Comparison of ENCODE assay signal across 8 mouse cellular contexts in genomic region chr4:94978590-94979499, GRCm38 (mm10). TPM values are rescaled to one million over a fixed set of nuclear protein-coding genes. Genes with fewer than 3 reads are reported as not detected.
DNase-seq lines count a peak whose midpoint lies in the region; ATAC-seq and TF ChIP-seq lines count a peak whose summit lies in the region.

Gene Mysm1, minus strand, starts transcription at chr4:94979100.

- H3K27ac ChIP-seq in gastrocnemius, adult 2 months, result peak within 1 kb of the TSS; percentile 94
- H3K27ac ChIP-seq in hindbrain, postnatal 0 days, result peak within 1 kb of the TSS; percentile 89
- peak within 1 kb of the TSS; percentile 96 for H3K27ac ChIP-seq in left cerebral cortex, adult 2 months

- peak within 1 kb of the TSS; percentile 77 for H3K9ac ChIP-seq in hindbrain, postnatal 0 days (replicated peaks; ENCODE audit: low read length)

- intact Hi-C loops in gastrocnemius, adult 2 months (cut with DNase I), result no loop called here
- intact Hi-C loops in left cerebral cortex, adult 2 months (cut with DNase I), result loop anchor here (2.0 kb wide), 1 partner anchor 72 kb away; no protein-coding TSS in a partner anchor

- ATAC-seq in common myeloid progenitor, adult 5-6 weeks (replicated peaks; ENCODE audit: low read depth, poor library complexity, severe bottlenecking), result peak; percentile 96
- peak; percentile 100 for ATAC-seq in hindbrain, postnatal 0 days
- peak; percentile 98 for ATAC-seq in megakaryocyte, adult 5-6 weeks (ENCODE audit: poor library complexity, severe bottlenecking)

- H3K4me2 ChIP-seq in hindbrain, postnatal 0 days (ENCODE audit: low read depth, low read length), result peak within 1 kb of the TSS; percentile 84

- WGBS in hindbrain, postnatal 0 days, result under 1% methylated on average over 63 of the region's 69 CpGs

- H3K27me3 ChIP-seq in hindbrain, postnatal 0 days (ENCODE audit: insufficient read depth, low read length), result no peaks in the 10 kb centered on the region

- DNase-seq in ZHBTc4 (ENCODE audit: low read depth, low spot score), result peak; percentile 96
- DNase-seq in gastrocnemius, adult 2 months, result peak; percentile 95
- peak; percentile 97 for DNase-seq in hindbrain, postnatal 0 days (ENCODE audit: low spot score)
- peak; percentile 94 for DNase-seq in left cerebral cortex, adult 2 months (ENCODE audit: extremely low spot score in 1 of 2, low spot score in 2 of 2)
- peak; percentile 91 to 92 for DNase-seq in right cerebral cortex, adult 2 months (ENCODE audit: low spot score in 2 of 2)
- DNase-seq in urinary bladder, postnatal 14 days (ENCODE audit: low spot score), result peak; percentile 93

- peaks cover 4% of the 10 kb centered on the region; the same call in 1 of the 2 replicates for H3K36me3 ChIP-seq in hindbrain, postnatal 0 days (ENCODE audit: insufficient read depth, low read length)

- no peak for TF ChIP-seq CTCF in gastrocnemius, adult 2 months (IDR thresholded peaks at IDR 0.05)
- TF ChIP-seq CTCF in hindbrain, postnatal 0 days (IDR thresholded peaks at IDR 0.05; ENCODE audit: low read depth), result peak; percentile 47; the same call in 1 of the 2 replicates
- no peak; the same call in none of the 2 replicates for TF ChIP-seq CTCF in left cerebral cortex, adult 2 months (IDR thresholded peaks at IDR 0.05)

- H3K9me3 ChIP-seq in hindbrain, postnatal 0 days (ENCODE audit: low read length), result no peaks in the 10 kb centered on the region

- H3K4me3 ChIP-seq in gastrocnemius, adult 2 months, result peak within 1 kb of the TSS; percentile 95
- H3K4me3 ChIP-seq in hindbrain, postnatal 0 days (ENCODE audit: low read length), result peak within 1 kb of the TSS; percentile 64
- peak within 1 kb of the TSS; percentile 67 for H3K4me3 ChIP-seq in left cerebral cortex, adult 2 months

- H3K4me1 ChIP-seq in hindbrain, postnatal 0 days (ENCODE audit: insufficient read depth, low read length), result peaks cover 10% of the 10 kb centered on the region

RNA-seq across cellular contexts. Expression of gene Mysm1, which starts in this region (rescaled TPM):
- total RNA-seq in common myeloid progenitor, adult 5-6 weeks (2017), result 50.8 and 53.1 TPM in 2 replicates
- 1 to 10 TPM; 8.2 to 9.8 TPM for total RNA-seq in gastrocnemius, adult 2 months (2021)
- 18.9 and 36.8 TPM in 2 replicates for total RNA-seq in hindbrain, postnatal 0 days (2014; rRNA removed)
- 30.1 and 31.1 TPM in 2 replicates for polyA plus RNA-seq in hindbrain, postnatal 0 days (2015; fragmentation: Nextera tagmentation; extraction: Ambion mirVana)
- 10 to 100 TPM; 39.6 to 41.6 TPM for total RNA-seq in left cerebral cortex, adult 2 months (2021)
- 35.7 and 54.4 TPM in 2 replicates for total RNA-seq in megakaryocyte, adult 5-6 weeks (2015)
- total RNA-seq in megakaryocyte, adult 5-6 weeks (2017), result 38.6 and 58.9 TPM in 2 replicates

Comparison
In these comparisons a context has a peak if more than half of its experiments do, and no peak if none do; other contexts are left out.
1. Peak in every context shown above with its lines: DNase-seq, ATAC-seq, H3K4me3 ChIP-seq and H3K27ac ChIP-seq.